Mouse (Mus musculus) adrenal gland, adult 2 months (tissue): ENCODE data around the gene Ppig. TPM values are rescaled to one million over a fixed set of nuclear protein-coding genes. Genes with fewer than 3 reads are reported as not detected.

Experiments
- DNase-seq: peaks from one replicate; pipeline ENCODE4 v3.0.0; 2021
- polyA plus RNA-seq: library from polyadenylated mRNA; depleted of rRNA; stranded (reverse); fragments of >200 nt; gene quantifications from 2 replicates; pipeline ENCODE4 v1.2.3, GENCODE M21; 2012; rRNA removed
- total RNA-seq, 2 experiments: library from RNA; stranded (reverse); gene quantifications; 2 replicates each; pipeline ENCODE4 v1.2.3; 2021

The Ppig gene
- total and polyA plus RNA-seq, 3 experiments, result 0.71 to 61.8 (median 48.9) TPM

- no peak for DNase-seq
These were observed 41.0 kb downstream of the Ppig start for GRCm38 (mm10) chr2:69763340-69763739.

- DNase-seq, result no peak
These were observed 42.4 kb downstream of the Ppig start for GRCm38 (mm10) chr2:69764716-69765115.

- no peak for DNase-seq
These were observed 51.0 kb downstream of the Ppig start for GRCm38 (mm10) chr2:69773331-69773730.

GRCm38 (mm10) chr2:69777985-69778835 is 55.9 kb downstream of the Ppig start:
- DNase-seq, result no peak

- no peak for DNase-seq
These were observed 56.5 kb downstream of the Ppig start for GRCm38 (mm10) chr2:69778836-69779177.

DNA sequence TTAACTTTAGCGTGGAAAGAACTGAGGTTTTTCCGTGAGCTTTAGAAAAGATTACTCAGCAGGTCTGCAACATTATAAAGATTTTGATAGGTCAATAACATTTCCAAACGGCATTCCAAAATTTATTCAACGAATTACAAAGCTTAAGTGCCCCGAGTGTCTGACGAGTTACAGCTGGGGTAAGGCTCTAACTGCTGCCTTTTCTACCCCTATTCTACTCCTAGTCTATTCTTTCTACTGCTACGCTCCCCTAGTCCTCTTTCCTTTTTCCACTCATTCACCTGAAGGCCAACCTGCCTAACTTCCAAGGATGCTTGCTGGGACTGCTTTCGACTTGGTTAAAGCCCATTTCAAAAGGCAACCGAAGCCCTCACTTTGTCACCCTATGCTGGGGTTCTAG is 66.6 kb downstream of the Ppig start:
- no peak for DNase-seq

DNA sequence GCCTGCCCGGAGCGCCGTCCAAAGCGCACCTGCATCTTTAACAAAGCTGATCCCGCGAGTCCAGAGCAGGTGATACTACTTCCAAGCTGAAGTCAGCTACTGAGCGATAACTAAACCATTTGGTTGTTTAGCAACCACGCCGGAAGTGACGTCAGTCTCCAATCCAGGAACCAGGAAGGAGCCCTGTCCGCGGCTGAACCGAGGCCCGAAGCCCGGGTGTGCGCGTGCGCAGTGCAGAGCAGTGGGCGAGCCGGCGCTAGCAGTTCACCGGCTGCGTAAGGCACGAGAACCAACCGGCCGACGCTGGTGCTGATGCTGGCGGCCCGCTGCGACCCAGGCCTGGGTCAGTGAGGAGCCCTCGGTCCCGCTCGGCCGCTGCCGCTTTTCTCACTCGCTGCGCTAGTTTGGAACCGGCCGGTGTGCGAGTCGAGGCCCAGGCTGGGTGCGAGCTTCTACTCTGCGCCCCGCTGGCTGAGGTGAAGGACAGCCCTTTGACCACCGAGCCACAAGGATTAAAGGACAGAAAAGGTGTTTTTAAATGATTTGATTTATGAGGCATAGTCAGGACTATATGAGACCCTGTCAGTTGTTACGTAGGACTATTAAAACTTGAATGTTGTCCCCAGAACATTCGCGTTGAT is 67.2 kb downstream of the Ppig start, which contains the start of the genes Ccdc173 and Phospho2:
Gene Ccdc173 (minus strand): TSS at position 147 of the 641 bp plus-strand sequence.
Gene Phospho2 (plus strand): TSS at position 195 of the 641 bp plus-strand sequence.
- peak; percentile 98 for DNase-seq

- DNase-seq, result peak; percentile 90
These were observed 67.9 kb downstream of the Ppig start for GRCm38 (mm10) chr2:69790285-69790684.

DNA sequence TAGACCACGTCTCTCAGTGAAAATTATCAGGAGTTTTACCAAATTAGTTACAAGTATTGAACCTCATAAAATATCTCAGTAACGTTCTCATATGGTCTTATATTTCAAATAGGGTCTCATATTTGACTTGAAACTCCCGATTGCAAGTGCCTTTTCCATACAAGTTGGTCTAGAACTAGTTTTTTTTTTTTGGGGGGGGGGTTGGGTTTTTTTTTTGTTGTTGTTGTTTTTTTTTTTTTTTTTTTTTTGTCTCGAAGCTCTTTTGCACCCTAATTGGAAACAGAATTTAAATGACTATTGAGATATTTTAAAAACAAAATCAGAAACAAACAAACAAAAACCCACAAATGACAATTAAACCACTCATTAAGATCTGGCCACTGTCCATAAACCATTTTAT is 68.4 kb downstream of the Ppig start:
- DNase-seq, result no peak

DNA sequence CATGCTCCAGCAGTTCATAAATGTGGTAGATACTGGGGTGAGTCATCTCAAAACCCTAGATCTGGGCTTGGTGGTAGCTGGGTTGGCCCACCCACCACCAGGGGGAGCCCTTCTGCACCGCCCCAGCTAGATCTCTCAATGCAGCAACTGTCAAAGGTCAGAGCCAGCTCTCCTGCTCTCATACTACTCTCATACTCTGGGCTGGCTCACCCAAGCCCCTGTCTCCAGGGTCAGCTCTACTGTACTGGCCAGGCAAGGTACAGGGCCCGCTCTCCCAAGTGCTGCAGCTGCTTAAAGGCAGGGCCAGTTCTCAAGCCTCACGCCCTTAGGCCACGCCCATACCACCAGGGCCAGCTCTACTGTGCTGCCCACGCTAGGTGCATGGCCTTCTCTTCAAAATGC is 80.6 kb downstream of the Ppig start:
- peak; percentile 90 for DNase-seq

Other genes with a start within 250 kb of the Ppig start
- gene Lrp2, start 136.5 kb upstream of the Ppig start, total RNA-seq, result under 1 TPM; 0.52 to 0.73 TPM
- gene Lrp2, start 136.5 kb upstream of the Ppig start, polyA plus RNA-seq, result 0.04 TPM in 2 replicates
- 1 to 10 TPM; 7.0 to 8.3 TPM for gene Bbs5, start 75.4 kb upstream of the Ppig start, total RNA-seq
- gene Bbs5, start 75.4 kb upstream of the Ppig start, polyA plus RNA-seq, result 0.07 and 0.43 TPM in 2 replicates
- gene Klhl41, start 52.4 kb upstream of the Ppig start, total RNA-seq, result under 1 TPM; 0.35 TPM
- 0.04 TPM in 1 of 2 replicates, not detected in the other for gene Klhl41, start 52.4 kb upstream of the Ppig start, polyA plus RNA-seq
- 10 to 100 TPM; 20.1 to 28.2 TPM for gene Fastkd1, start 9.0 kb upstream of the Ppig start, total RNA-seq
- gene Fastkd1, start 9.0 kb upstream of the Ppig start, polyA plus RNA-seq, result 3.3 and 3.7 TPM in 2 replicates
- 1 to 10 TPM; 1.3 to 2.0 TPM for gene Ccdc173, start 67.0 kb downstream of the Ppig start, total RNA-seq
- not detected in 2 replicates for gene Ccdc173, start 67.0 kb downstream of the Ppig start, polyA plus RNA-seq
- gene Phospho2, start 67.1 kb downstream of the Ppig start, total RNA-seq, result 10 to 100 TPM; 22.9 to 25.3 TPM
- gene Phospho2, start 67.1 kb downstream of the Ppig start, polyA plus RNA-seq, result 147 and 150 TPM in 2 replicates
- 10 to 100 TPM in 1 of 2 experiments, 1 to 10 TPM in 1; 5.3 to 14.1 TPM for gene Klhl23, start 99.4 kb downstream of the Ppig start, total RNA-seq
- 1.3 and 1.7 TPM in 2 replicates for gene Klhl23, start 99.4 kb downstream of the Ppig start, polyA plus RNA-seq
- gene Ssb, start 139.0 kb downstream of the Ppig start, total RNA-seq, result 100 to 1,000 TPM; 162 to 194 TPM
- 0.07 and 0.35 TPM in 2 replicates for gene Ssb, start 139.0 kb downstream of the Ppig start, polyA plus RNA-seq
- gene Mettl5, start 163.1 kb downstream of the Ppig start, total RNA-seq, result 10 to 100 TPM; 16.2 to 20.4 TPM
- gene Mettl5, start 163.1 kb downstream of the Ppig start, polyA plus RNA-seq, result 16.6 and 17.2 TPM in 2 replicates
- 10 to 100 TPM; 75.7 to 83.3 TPM for gene Ubr3, start 174.7 kb downstream of the Ppig start, total RNA-seq
- gene Ubr3, start 174.7 kb downstream of the Ppig start, polyA plus RNA-seq, result 10.9 and 18.7 TPM in 2 replicates